Mouse (Mus musculus): ENCODE results near the gene Rab8a. TPM values are rescaled to one million over a fixed set of nuclear protein-coding genes. Genes with fewer than 3 reads are reported as not detected.

Gene Rab8a
- polyA plus RNA-seq, 1 experiment from 2014 or later: 57.3 TPM

DNA sequence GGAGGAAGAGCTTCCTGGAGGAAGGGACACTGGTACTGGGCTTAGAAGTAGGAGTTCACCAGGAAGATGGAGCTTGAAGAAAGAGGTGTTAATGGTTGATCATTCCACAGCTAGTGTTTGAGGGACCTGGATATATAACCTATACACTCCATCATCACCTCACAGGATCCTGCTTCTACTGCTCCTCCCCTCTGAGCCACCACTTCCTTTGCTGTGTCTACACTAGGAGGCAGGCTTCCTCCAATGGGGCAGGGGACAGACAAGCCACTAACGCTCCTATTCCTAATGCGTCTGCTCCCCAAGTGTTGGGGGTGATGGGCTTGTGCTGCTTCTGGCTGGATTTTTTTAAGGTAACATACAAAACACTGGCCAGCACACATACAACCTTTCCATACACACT, 49.7 kb downstream of the Rab8a start:
- 56% methylated on average over 2 of the region's 2 CpGs for WGBS (ENCODE audit: insufficient replicate concordance)
- Histone ChIP-seq H3K4me2 (ENCODE audit: low read depth, low read length) (no peak overlapping the region), H3K4me1 (ENCODE audit: insufficient read depth) (no peaks in the 10 kb centered on the region), H3K36me3 (replicated peaks; ENCODE audit: insufficient read depth, low read length) (no peaks in the 10 kb centered on the region), H3K27me3 (ENCODE audit: insufficient read depth, low read length) (no peaks in the 10 kb centered on the region), H3K4me3 (ENCODE audit: low read depth, low read length) (no peak overlapping the region), H3K9ac (replicated peaks) (no peak overlapping the region), H3K9me3 (ENCODE audit: low read length) (no peaks in the 10 kb centered on the region), H3K27ac (ENCODE audit: low read depth) (no peak overlapping the region)
- no peak for DNase-seq
- TF ChIP-seq EP300 (IDR thresholded peaks at IDR 0.05; ENCODE audit: low read depth): no peak
- peak; percentile 35 for TF ChIP-seq CTCF (IDR thresholded peaks at IDR 0.05; ENCODE audit: low read depth)
- ATAC-seq: no peak

DNA sequence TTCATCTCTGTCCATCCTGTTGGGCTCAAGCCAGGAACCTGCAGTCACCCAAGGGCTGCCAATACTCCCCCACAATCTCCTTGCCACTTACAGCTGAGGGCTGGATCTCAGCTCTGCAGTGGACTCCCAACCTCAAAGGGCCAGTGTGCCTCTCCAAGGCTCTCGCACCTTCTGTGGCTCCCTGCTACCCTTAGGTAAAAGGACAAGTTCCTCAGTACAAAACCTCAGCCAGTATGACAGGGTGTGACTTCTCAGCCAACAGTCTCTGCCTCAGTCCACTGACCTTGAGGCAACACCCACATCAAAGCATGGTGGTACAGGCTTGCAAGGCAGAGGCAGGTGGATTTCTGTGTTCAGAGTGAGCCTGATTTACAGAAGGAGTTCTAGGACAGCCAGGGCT, 50.8 kb downstream of the Rab8a start:
- Histone ChIP-seq H3K4me3 (ENCODE audit: low read depth, low read length) (no peak overlapping the region), H3K9me3 (ENCODE audit: low read length) (no peaks in the 10 kb centered on the region), H3K4me1 (ENCODE audit: insufficient read depth) (peaks cover 2% of the 10 kb centered on the region; the same call in 1 of the 2 replicates), H3K27me3 (ENCODE audit: insufficient read depth, low read length) (no peaks in the 10 kb centered on the region), H3K36me3 (replicated peaks; ENCODE audit: insufficient read depth, low read length) (no peaks in the 10 kb centered on the region), H3K9ac (replicated peaks) (no peak overlapping the region), H3K4me2 (ENCODE audit: low read depth, low read length) (no peak overlapping the region), H3K27ac (ENCODE audit: low read depth) (no peak overlapping the region)
- 71% methylated on average over 1 of the region's 1 CpGs for WGBS (ENCODE audit: insufficient replicate concordance)
- TF ChIP-seq EP300 (IDR thresholded peaks at IDR 0.05; ENCODE audit: low read depth) (no peak), CTCF (IDR thresholded peaks at IDR 0.05; ENCODE audit: low read depth) (no peak)
- DNase-seq: no peak
- no peak for ATAC-seq

DNA sequence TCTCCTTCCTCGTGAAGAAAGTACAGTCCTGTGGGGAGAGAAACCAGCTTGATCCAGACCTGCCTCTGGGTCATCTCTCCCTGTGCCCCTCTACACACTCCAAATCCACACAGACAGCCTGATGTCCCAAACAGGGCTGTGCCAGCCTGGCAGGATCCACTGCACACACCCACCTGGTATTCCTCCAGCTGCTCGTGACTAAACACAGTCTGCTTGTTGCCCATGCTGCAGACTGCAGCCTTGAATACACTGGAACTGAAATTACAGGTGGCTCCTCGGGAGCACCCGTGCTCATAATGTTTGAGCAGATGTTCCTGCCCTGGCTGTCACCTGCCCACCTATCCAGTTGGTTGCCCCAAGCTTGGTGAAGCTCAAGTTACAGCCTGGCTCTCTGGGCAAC, 51.8 kb downstream of the Rab8a start, which contains the start of gene Cib3:
Gene Cib3 (minus strand): TSS at position 87 of the 400 bp plus-strand sequence.
- no peak within 1 kb of the TSS for H3K4me3 ChIP-seq (ENCODE audit: low read depth, low read length)
- ATAC-seq: no peak
- no peak within 1 kb of the TSS for H3K27ac ChIP-seq (ENCODE audit: low read depth)
- H3K9me3 ChIP-seq (ENCODE audit: low read length): no peaks in the 10 kb centered on the region
- no peaks in the 10 kb centered on the region for H3K27me3 ChIP-seq (ENCODE audit: insufficient read depth, low read length)
- H3K9ac ChIP-seq (replicated peaks): no peak within 1 kb of the TSS
- no peak for DNase-seq
- no peak within 1 kb of the TSS for H3K4me2 ChIP-seq (ENCODE audit: low read depth, low read length)
- 61% methylated on average over 4 of the region's 4 CpGs for WGBS (ENCODE audit: insufficient replicate concordance)
- TF ChIP-seq CTCF (IDR thresholded peaks at IDR 0.05; ENCODE audit: low read depth): no peak
- no peak for TF ChIP-seq EP300 (IDR thresholded peaks at IDR 0.05; ENCODE audit: low read depth)
- no peaks in the 10 kb centered on the region for H3K36me3 ChIP-seq (replicated peaks; ENCODE audit: insufficient read depth, low read length)
- H3K4me1 ChIP-seq (ENCODE audit: insufficient read depth): peaks cover 3% of the 10 kb centered on the region; the same call in 1 of the 2 replicates

DNA sequence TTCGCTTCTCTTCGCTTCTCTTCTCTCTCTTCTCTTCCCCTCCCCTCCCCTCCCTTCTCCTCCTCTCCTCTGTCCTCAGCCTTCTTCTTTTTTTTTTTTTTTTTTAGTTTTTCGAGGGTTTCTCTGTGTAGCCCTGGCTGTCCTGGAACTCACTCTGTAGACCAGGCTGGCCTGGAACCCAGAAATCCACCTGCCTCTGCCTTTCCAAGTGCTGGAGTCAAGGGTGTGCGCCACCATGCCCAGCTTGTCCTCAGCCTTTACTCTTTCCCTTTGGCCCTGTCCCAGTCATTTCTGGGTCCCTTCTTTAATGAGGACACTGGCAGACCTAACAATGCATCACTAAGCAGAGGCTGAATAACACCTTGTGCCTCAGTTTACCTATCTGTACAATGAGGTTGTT, 52.5 kb downstream of the Rab8a start, which contains the start of gene Gm11034:
Gene Gm11034 (minus strand): TSS at position 101 of the 400 bp plus-strand sequence.
- Histone ChIP-seq H3K27me3 (ENCODE audit: insufficient read depth, low read length) (no peaks in the 10 kb centered on the region), H3K27ac (ENCODE audit: low read depth) (no peak within 1 kb of the TSS), H3K4me1 (ENCODE audit: insufficient read depth) (peaks cover 3% of the 10 kb centered on the region; the same call in 1 of the 2 replicates), H3K4me2 (ENCODE audit: low read depth, low read length) (no peak within 1 kb of the TSS), H3K9ac (replicated peaks) (no peak within 1 kb of the TSS), H3K9me3 (ENCODE audit: low read length) (no peaks in the 10 kb centered on the region), H3K36me3 (replicated peaks; ENCODE audit: insufficient read depth, low read length) (no peaks in the 10 kb centered on the region), H3K4me3 (ENCODE audit: low read depth, low read length) (no peak within 1 kb of the TSS)
- TF ChIP-seq CTCF (IDR thresholded peaks at IDR 0.05; ENCODE audit: low read depth) (no peak), EP300 (IDR thresholded peaks at IDR 0.05; ENCODE audit: low read depth) (no peak)
- ATAC-seq: no peak
- 76% methylated on average over 4 of the region's 4 CpGs for WGBS (ENCODE audit: insufficient replicate concordance)
- no peak for DNase-seq

DNA sequence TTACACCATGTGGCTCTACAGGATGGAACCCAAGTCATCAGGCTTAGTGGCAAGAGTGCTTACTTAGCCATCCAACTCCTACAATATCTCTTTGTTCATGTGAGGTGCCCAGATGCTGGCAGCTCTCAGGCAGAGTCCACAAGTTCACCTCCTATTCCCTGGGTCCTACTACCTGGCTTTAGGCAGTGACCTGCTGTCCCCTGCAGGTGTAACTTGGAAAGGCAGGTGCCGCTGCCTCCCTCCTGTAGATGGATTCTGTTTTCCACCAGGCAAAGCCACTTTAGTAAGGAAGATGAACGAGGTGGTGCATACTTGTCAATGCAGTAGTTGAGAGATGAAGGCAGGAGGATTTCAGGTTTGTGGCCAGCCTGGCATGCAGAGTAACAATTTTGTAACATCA, 54.1 kb downstream of the Rab8a start:
- Histone ChIP-seq H3K9me3 (ENCODE audit: low read length) (no peaks in the 10 kb centered on the region), H3K4me2 (ENCODE audit: low read depth, low read length) (no peak overlapping the region), H3K27ac (ENCODE audit: low read depth) (peak overlapping the region; percentile 44; the same call in 1 of the 2 replicates), H3K4me1 (ENCODE audit: insufficient read depth) (peaks cover 3% of the 10 kb centered on the region; the same call in 1 of the 2 replicates), H3K27me3 (ENCODE audit: insufficient read depth, low read length) (no peaks in the 10 kb centered on the region), H3K36me3 (replicated peaks; ENCODE audit: insufficient read depth, low read length) (no peaks in the 10 kb centered on the region), H3K4me3 (ENCODE audit: low read depth, low read length) (no peak overlapping the region), H3K9ac (replicated peaks) (no peak overlapping the region)
- DNase-seq (peak; percentile 66), ATAC-seq (no peak)
- TF ChIP-seq EP300 (IDR thresholded peaks at IDR 0.05; ENCODE audit: low read depth) (no peak), CTCF (IDR thresholded peaks at IDR 0.05; ENCODE audit: low read depth) (peak; percentile 85)
- WGBS (ENCODE audit: insufficient replicate concordance): 34% methylated on average over 2 of the region's 2 CpGs

DNA sequence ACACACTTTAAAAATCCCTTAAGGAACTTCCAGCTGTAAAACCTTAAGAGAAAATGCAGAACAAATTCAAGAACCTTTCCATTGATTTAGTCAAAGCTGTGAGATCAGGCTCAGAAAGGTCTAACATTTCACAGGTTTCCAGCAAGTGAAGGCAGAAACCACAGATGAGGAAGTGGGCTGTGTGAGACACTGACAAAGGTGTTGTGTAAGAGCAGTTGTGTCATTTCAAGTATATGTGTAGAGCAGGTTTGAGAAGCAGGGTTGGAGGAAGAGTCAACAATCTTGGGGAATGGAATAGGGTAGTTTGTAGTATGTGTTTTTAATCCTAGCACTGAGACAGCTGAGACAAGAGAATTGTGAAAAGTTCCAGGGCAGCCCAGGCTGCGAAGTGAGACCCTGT, 54.9 kb downstream of the Rab8a start:
- TF ChIP-seq CTCF (IDR thresholded peaks at IDR 0.05; ENCODE audit: low read depth) (no peak), EP300 (IDR thresholded peaks at IDR 0.05; ENCODE audit: low read depth) (peak; percentile 24; the same call in 1 of the 2 replicates)
- peak overlapping the region; percentile 62; the same call in 1 of the 2 replicates for H3K27ac ChIP-seq (ENCODE audit: low read depth)
- ATAC-seq (no peak), DNase-seq (no peak)
- H3K36me3 ChIP-seq (replicated peaks; ENCODE audit: insufficient read depth, low read length): no peaks in the 10 kb centered on the region
- WGBS (ENCODE audit: insufficient replicate concordance): 28% methylated on average over 1 of the region's 1 CpGs
- no peak overlapping the region; the same call in 1 of the 2 replicates for H3K9ac ChIP-seq (replicated peaks)
- H3K4me2 ChIP-seq (ENCODE audit: low read depth, low read length): no peak overlapping the region
- H3K4me3 ChIP-seq (ENCODE audit: low read depth, low read length): no peak overlapping the region
- H3K27me3 ChIP-seq (ENCODE audit: insufficient read depth, low read length): no peaks in the 10 kb centered on the region
- H3K9me3 ChIP-seq (ENCODE audit: low read length): no peaks in the 10 kb centered on the region
- H3K4me1 ChIP-seq (ENCODE audit: insufficient read depth): peaks cover 9% of the 10 kb centered on the region; the same call in 1 of the 2 replicates

Data from liver, postnatal 0 days (tissue).